Mouse (Mus musculus) brain, embryonic 14.5 days (tissue): ENCODE data around the gene Frmd4b.

Source experiments
- CTCF ChIP-seq: fragments of 200-500 bp; IDR thresholded peaks from 2 replicates; pipeline ENCODE4 v1.5.1; 2012; ENCODE audit warnings: inconsistent platforms, mild to moderate bottlenecking, moderate library complexity, borderline replicate concordance; ENCODE audit not compliant: insufficient read depth, insufficient read length; ENCODE audit errors: extremely low read depth
- POLR2A ChIP-seq: fragments of 200-500 bp; IDR thresholded peaks from 2 replicates; pipeline ENCODE4 v1.6.1; 2012; ENCODE audit warnings: mild to moderate bottlenecking, inconsistent platforms, borderline replicate concordance; ENCODE audit not compliant: poor library complexity, insufficient read depth, insufficient read length, severe bottlenecking; ENCODE audit errors: extremely low read depth

- TF ChIP-seq CTCF (no peak), POLR2A (no peak)
These were observed 95.9 kb downstream of the Frmd4b start for GRCm38 (mm10) chr6:97521279-97522038.
